In genomic region chr3:30239416-30239815, GRCm38 (mm10) we compare ENCODE assay signal across 20 mouse cellular contexts.
"Had no signal": no experiment of that assay in that cellular context is flagged by ENCODE, and none has a peak within 500 bp of the region (broad histone marks: within the 10 kb centered on the region; RNA-seq: fewer than 3 reads in every experiment).

No protein-coding gene starts in this region.

- H3K27me3 ChIP-seq: limb, embryonic 12.5 days; limb, embryonic 15.5 days; neural tube, embryonic 12.5 days; neural tube, embryonic 15.5 days; stomach, embryonic 15.5 days had no signal

- H3K4me2 ChIP-seq: limb, embryonic 12.5 days; limb, embryonic 15.5 days; liver, embryonic 11.5 days; lung, embryonic 14.5 days; midbrain, embryonic 12.5 days; neural tube, embryonic 12.5 days; neural tube, embryonic 15.5 days; stomach, embryonic 15.5 days had no signal

- H3K9ac ChIP-seq: limb, embryonic 12.5 days; limb, embryonic 15.5 days; liver, embryonic 14.5 days; liver, postnatal 0 days; lung, embryonic 14.5 days; midbrain, embryonic 12.5 days; neural tube, embryonic 12.5 days; neural tube, embryonic 15.5 days; stomach, embryonic 15.5 days had no signal

- H3K9me3 ChIP-seq: limb, embryonic 12.5 days; limb, embryonic 15.5 days; midbrain, embryonic 12.5 days; neural tube, embryonic 12.5 days; neural tube, embryonic 15.5 days; stomach, embryonic 15.5 days had no signal

- H3K4me1 ChIP-seq: neural tube, embryonic 12.5 days; neural tube, embryonic 15.5 days had no signal

- DNase-seq: kidney, adult 8-10 months; kidney, postnatal 14 days; kidney, postnatal 4 days; left cerebral cortex, postnatal 4 days; liver, postnatal 0 days; lung, embryonic 14.5 days; lung, postnatal 36 days; right cerebral cortex, postnatal 25 days; spleen, adult 18-20 months; thymus, postnatal 36 days had no signal

- H3K27ac ChIP-seq: limb, embryonic 12.5 days; limb, embryonic 15.5 days; liver, embryonic 14.5 days; midbrain, embryonic 12.5 days; neural tube, embryonic 12.5 days; neural tube, embryonic 15.5 days; stomach, embryonic 15.5 days had no signal

- H3K36me3 ChIP-seq: limb, embryonic 15.5 days; midbrain, embryonic 12.5 days; neural tube, embryonic 12.5 days; neural tube, embryonic 15.5 days; stomach, embryonic 15.5 days had no signal

- ATAC-seq: intestine, postnatal 0 days; liver, postnatal 0 days; lung, postnatal 0 days had no signal

- H3K4me3 ChIP-seq: limb, embryonic 12.5 days; limb, embryonic 15.5 days; midbrain, embryonic 12.5 days; neural tube, embryonic 12.5 days; neural tube, embryonic 15.5 days; stomach, embryonic 15.5 days had no signal
